Mouse (Mus musculus) splenic B cell, adult 2 months (primary cell): ENCODE measurements around the gene Ippk.

Source experiments
- DNase-seq: peaks from one replicate; pipeline ENCODE4 v3.0.0-alpha.2; 2011; ENCODE audit warnings: low read depth, low spot score
- H3K27me3 ChIP-seq: 2 replicates; pipeline ENCODE4 v1.6.1; 2012; ENCODE audit warnings: mild to moderate bottlenecking, low read length, moderate library complexity, mixed read lengths; ENCODE audit not compliant: control insufficient read depth, poor library complexity, insufficient read depth, severe bottlenecking
- H3K36me3 ChIP-seq: 2 replicates; pipeline ENCODE4 v1.6.1; 2012; ENCODE audit warnings: mild to moderate bottlenecking, low read length, moderate library complexity, mixed read lengths; ENCODE audit not compliant: control insufficient read depth, poor library complexity, insufficient read depth, severe bottlenecking

Gene Ippk

GRCm38 (mm10) chr13:49420754-49421605, at the start of gene Ippk:
Ippk (plus strand) TSS chr13:49421249.
- Histone ChIP-seq H3K36me3 (no peaks in the 10 kb centered on the region), H3K27me3 (no peaks in the 10 kb centered on the region)
- peak; percentile 97 for DNase-seq

DNA sequence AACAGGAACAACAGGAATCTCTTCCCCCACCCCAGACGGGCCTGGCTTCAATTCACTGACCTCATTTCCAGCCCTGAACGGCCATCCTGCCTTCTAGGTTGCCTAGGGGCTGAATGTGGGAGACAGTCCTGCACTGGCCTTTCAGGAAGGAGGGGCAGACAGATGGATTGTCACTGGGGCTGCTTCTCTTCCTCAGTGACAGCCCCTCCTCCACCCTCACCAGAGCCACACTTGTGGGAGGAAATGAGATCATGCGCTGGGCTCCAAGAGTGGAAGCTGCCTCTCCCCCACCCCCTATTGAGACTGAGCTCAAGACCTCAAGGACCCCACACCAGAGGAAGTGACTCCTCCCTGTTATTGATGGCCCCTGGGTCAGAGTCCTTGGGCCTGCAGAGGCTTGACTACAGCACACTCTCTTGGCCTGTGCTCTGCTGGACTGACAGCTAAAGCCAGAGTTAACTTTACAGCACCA, 49.6 kb upstream of the Ippk start:
- DNase-seq: peak; percentile 38

GRCm38 (mm10) chr13:49372370-49373060, 48.5 kb upstream of the Ippk start:
- no peaks in the 10 kb centered on the region for H3K27me3 ChIP-seq
- DNase-seq: no peak
- H3K36me3 ChIP-seq: no peaks in the 10 kb centered on the region

More for the DNA sequence above, 49.6 kb upstream of the Ippk start:
- Histone ChIP-seq H3K27me3 (no peaks in the 10 kb centered on the region), H3K36me3 (no peaks in the 10 kb centered on the region)

DNA sequence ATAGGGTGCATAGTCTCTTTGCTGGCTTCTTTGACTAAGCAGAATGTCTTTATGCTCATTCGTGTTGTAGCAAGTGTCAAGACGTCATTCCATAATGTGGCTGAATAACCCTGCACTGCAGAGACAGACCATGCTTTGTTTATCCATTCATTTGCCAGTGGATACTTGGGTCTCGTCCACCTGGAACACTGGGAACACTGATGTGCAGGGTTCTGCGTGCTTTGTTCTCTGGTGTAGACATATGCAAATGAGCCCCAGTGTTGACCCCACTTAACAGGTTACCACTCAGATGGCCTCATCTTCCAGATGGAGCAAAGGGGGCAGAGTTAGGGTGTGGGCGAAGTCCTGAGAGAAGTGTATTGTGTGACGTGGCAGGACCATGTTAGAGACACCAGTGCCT, 46.7 kb upstream of the Ippk start:
- H3K27me3 ChIP-seq: no peaks in the 10 kb centered on the region
- no peaks in the 10 kb centered on the region for H3K36me3 ChIP-seq
- no peak for DNase-seq

GRCm38 (mm10) chr13:49374730-49375129, 46.3 kb upstream of the Ippk start:
- DNase-seq: peak; percentile 7
- Histone ChIP-seq H3K27me3 (no peaks in the 10 kb centered on the region), H3K36me3 (no peaks in the 10 kb centered on the region)

- no peaks in the 10 kb centered on the region for H3K27me3 ChIP-seq
- no peak for DNase-seq
- H3K36me3 ChIP-seq: peaks cover 2% of the 10 kb centered on the region
Observed at GRCm38 (mm10) chr13:49377608-49378007, 43.4 kb upstream of the Ippk start.

- Histone ChIP-seq H3K27me3 (no peaks in the 10 kb centered on the region), H3K36me3 (peaks cover 4% of the 10 kb centered on the region)
- no peak for DNase-seq
Observed at GRCm38 (mm10) chr13:49379301-49379700, 41.7 kb upstream of the Ippk start.

DNA sequence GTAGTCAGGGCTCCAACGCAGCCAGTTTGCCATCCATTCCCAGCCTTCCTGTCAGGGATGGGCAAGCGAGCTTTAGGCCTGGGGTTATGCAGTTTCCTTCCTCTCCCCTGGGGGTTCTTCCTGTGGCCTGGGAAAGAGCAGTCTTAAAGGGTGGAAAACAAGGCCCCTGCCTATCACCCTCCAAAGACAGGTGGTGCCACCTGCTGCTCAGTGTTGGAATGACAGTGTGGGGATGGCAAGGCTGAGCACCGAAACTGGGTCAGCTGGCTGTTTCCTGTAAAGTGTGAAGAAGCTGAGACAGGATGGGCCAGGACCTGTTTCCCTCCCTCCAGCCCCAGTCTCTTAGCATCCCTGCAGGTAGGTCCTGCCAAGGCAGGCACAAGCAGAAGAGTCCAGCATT, 39.8 kb upstream of the Ippk start:
- DNase-seq: peak; percentile 85
- H3K36me3 ChIP-seq: peaks cover 4% of the 10 kb centered on the region
- H3K27me3 ChIP-seq: no peaks in the 10 kb centered on the region

- Histone ChIP-seq H3K36me3 (peaks cover 7% of the 10 kb centered on the region), H3K27me3 (no peaks in the 10 kb centered on the region)
- DNase-seq: no peak
Observed at GRCm38 (mm10) chr13:49382997-49383396, 38.1 kb upstream of the Ippk start.

- H3K27me3 ChIP-seq: no peaks in the 10 kb centered on the region
- peaks cover 7% of the 10 kb centered on the region for H3K36me3 ChIP-seq
- no peak for DNase-seq
Observed at GRCm38 (mm10) chr13:49384751-49385463, 36.1 kb upstream of the Ippk start.

DNA sequence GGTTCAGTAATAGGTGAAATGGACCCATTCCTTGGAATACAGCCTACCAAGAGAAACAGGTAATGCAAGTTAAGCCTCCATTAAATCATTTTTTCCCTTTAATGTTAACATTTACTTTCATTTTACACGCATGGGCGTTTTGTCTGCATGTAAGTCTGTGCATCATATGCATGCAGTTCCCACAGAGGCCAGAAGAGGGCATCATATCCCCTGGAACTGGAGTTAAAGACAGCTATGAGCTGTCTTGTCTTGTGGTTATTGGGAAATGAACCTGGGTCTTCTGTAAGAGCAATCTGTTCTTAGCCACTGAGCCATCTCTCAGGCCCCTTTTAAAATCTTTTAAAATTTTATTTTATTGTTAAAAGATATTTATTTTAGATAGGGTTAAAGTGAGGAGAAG, 29.7 kb upstream of the Ippk start:
- peaks cover 3% of the 10 kb centered on the region; the same call in 1 of the 2 replicates for H3K36me3 ChIP-seq
- DNase-seq: peak; percentile 29
- H3K27me3 ChIP-seq: no peaks in the 10 kb centered on the region

- H3K27me3 ChIP-seq: no peaks in the 10 kb centered on the region
- DNase-seq: no peak
- H3K36me3 ChIP-seq: no peaks in the 10 kb centered on the region
Observed at GRCm38 (mm10) chr13:49393579-49393978, 27.5 kb upstream of the Ippk start.

DNA sequence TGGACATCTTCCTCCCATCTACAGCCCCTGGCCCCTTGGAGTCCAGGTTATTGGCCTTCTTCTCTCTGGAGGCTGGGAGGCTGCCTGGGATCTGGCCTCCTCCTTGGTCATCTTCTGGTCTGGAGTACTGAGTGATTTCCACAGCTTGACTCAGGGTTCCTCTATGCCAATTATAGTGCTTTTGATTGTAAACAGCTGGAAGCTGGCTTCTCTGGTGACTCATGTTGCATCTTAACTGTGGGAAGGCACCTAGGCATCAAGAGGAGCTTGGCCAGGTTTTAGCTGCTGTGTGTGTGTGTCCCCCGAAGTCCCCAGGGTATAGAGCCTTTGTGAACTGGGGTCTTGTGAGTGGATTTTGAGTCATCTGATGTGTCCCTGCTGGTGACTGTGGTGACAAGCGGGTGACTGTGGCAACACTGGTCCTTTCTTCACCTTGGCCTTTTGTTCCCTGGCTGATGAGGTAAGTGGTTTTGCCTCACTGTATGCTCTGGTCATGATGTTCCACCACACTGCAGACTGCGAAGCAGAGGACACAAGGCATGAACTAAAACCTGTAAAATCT, 26.1 kb upstream of the Ippk start:
- Histone ChIP-seq H3K27me3 (no peaks in the 10 kb centered on the region), H3K36me3 (no peaks in the 10 kb centered on the region)
- DNase-seq: no peak

GRCm38 (mm10) chr13:49396798-49397197, 24.3 kb upstream of the Ippk start:
- no peaks in the 10 kb centered on the region for H3K36me3 ChIP-seq
- no peak for DNase-seq
- H3K27me3 ChIP-seq: no peaks in the 10 kb centered on the region
